Mouse (Mus musculus) spleen, postnatal 36 days (tissue): ENCODE results near the gene Stip1.
"Not testable (repeated sequence)": the region's sequence is repeated elsewhere in the genome, so short reads cannot be mapped to it uniquely, and the experiment has no call there.

Source experiments
- DNase-seq, 2 experiments: peaks; one replicate each; pipeline ENCODE4 v3.0.0; 2022; ENCODE audit warnings: low spot score in 2 of 2, mixed read lengths in 1 of 2

Gene Stip1

DNA sequence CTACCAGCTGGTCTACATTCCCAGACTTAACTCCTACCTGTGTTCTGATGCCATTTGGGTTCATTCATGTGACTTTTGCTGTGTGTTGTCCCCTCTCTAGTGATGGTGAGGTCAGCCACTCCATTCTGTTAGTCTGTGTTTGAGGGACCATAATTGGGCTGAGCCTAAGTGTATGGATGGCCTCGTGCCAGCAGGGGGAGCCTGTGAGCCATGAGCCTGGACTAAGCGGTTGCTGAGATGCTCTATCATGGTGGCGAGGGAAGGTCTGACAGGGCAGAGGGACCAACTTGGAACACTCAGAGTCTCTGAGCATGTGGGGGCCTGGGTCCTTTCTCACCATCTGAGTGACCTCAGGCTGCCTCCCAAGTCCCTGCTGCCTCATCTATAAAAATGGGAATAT lies 24.8 kb upstream of the Stip1 start:
- peak; percentile 72 to 73 for DNase-seq

DNA sequence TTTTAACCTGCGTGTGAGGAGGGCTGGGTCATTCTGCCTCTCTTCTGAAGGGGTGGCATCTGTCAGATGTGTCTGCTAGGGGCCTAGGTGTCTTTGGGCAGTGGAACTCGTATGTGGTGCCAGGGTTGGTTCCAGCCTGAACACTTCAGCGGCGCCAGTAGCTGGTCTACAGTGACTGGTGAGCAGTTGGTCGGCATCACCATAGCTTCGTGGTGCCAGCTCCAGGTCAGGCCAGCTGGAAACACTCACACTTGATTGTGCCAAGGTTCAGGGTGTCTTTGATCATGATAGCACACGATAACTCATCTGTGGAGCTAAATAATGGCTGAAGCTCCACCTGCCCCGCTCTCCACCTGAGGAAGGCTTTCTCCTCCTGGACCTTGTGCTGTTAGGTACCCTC lies 23.1 kb upstream of the Stip1 start:
- no peak for DNase-seq

DNA sequence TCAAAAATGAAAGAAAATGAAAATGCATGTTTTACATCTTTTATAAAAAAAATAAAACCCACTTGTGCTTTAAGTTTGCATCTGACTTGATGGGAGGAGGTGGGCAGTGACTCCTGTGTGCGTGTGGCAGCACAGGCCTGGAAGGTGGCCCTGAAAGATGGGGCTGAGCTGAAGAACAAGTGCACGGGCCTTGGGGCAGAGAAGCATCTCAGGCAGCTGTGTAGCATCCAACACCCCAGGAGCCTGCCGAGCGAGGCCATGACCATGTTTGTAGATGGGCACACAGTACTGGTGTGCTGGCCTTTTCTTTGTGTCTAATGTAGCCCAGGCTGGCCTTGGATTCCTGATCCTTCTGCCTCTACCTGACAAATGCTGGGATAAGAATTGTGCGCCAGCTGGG lies 22.3 kb upstream of the Stip1 start:
- no peak for DNase-seq

DNA sequence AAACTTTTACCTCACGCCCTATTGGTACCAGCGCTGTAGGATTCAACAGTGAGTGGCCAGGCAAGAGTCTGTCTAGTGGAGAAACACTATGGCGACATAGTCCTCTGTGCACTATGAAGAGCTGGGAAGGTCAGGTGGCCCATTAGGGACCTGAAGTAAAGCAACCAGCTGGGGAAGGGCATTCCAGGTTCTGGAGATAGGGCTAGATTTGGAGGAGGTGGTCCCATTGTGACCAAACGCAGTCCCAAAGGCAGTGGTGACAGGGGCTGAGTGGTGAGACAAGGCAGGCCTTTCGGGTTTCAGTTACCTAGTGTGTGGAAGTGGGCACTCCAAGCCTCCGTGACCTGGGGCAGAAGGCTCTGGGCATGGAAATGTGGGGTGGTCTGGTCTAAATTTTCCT lies 18.8 kb upstream of the Stip1 start:
- no peak for DNase-seq

DNA sequence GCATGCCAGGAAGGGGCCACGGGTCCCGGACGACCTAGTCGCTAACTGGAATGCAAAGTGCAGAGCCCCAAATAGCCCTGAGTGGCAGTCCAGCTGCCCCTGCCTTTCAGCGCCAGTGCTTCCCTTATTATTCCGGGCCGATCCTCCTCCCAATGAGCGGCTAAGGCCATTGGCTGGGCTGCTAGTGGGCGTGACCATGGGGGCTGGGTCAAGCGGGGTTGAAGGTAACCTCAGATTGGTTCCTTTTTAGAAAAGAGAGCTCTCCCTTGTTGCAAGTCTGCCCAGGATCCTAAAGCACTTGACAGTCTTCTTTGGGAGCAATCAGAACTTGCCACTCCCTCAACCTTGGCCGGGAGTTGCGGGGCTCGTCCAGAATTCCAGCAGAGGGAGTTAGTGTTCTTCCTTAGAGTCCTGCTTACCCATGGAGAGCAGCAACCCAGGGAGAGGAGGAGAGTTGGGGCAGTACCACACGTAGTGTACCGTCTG lies 18.0 kb upstream of the Stip1 start:
- peak; percentile 83 to 85 for DNase-seq

DNA sequence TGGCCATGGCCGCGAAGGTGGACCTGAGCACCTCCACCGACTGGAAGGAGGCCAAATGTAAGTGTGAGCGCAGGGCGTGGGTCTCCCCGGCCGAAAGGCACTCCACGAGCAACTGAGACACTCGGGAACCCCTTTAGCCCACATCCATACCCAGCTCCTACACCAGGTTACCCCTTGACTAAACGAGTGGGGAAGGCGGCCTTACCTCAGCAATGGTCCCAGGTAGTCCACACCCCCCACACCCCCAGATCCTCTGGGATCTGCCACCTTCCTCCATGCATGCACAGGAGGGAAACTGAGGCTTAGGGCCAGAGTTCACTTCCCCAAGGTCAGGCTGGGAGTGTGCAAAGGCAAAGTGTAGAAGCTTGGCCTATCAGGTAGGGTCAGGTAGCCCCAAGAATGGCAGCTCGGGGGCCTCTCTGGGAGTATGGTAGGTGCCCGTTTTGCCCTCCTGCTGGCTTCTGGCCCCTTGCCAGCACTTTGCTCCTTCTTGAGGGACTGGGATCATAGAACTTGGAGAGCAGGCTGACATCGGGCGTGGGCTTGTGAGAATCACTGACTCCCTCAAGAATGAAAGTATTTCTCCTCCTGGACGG lies 17.5 kb upstream of the Stip1 start:
- DNase-seq = no peak

DNA sequence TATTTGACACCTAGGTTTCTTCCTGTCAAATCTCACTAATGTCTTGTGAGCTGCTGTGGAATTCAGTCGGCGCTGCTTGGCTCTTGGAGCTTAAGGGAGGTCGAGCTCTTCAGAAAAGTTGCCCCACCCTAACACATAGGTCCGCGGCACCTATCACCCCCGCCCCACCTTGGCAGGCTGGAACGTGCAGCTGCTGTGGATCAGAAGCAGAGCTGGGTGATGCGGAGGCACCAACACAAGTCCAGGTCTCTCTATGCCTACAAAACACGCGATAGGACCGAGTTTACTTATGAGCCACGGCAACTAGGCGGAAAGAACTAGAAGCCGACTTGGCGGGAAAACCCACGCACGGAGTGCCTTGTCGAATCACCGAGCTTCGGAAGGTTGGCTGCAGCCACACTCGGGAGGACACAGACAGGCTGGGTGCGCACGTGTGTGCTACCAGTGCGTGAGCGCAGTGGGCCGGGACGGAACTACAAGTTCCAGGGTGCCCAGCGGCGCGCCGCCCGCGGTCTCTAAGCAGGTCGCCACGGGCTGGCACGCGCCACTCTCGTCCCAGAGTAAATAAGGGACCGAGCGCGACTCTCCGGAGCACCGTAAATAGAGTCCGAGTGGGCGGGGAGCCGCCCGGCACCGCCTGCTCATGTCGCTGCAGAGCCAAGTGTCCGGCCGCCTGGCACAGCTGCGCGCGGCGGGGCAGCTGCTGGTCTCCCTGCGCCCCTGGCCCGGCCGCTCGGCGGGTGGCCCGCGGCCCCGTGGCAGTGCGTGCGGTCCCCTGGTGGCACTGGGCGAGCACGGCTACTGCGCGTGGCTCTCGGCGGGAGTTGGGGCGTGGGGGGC lies 16.7 kb upstream of the Stip1 start, which contains the start of gene Macrod1:
Gene Macrod1, plus strand, starts transcription at position 563 of the 840 bp plus-strand sequence.
- DNase-seq = peak; percentile 69 to 71

DNA sequence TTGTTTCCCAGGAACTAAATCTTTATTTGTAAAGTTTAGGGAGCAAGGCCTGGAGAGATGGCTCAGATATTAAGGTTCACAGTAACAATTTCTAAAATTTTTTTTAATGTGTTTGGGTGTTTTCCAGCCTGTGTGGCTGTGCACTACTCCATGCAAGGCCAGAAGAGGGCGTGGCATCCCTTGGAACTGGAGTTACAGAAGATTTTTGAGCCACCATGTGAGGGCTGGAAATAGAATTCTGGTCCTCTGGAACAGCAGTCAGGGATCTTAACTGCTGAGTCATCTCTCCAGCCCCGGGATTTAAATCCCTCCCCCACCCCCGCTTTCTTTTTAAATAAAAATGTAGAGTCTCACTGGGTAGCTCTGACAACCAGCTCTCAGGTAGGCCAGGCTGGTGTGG lies 15.4 kb upstream of the Stip1 start:
- DNase-seq = no peak

DNA sequence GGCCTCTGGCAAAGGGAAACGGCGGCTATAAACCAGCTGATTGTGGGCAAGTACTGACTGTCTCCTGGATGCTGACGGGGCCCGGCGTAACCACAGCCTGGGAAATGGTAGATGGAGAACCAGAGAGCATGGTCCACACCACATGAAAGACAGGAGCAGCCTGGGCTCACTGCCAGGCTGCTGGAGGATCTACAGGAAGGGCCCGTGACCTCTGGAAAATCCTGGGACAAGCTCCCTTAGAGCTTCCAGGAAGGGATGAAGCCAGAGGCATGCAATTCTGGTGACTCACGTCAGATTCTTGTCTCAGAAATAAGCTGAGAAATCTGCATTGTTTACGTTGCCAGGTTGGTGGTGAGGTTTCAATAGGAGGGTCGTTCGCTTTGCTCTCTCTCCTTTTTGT lies 15.0 kb upstream of the Stip1 start:
- no peak for DNase-seq

DNA sequence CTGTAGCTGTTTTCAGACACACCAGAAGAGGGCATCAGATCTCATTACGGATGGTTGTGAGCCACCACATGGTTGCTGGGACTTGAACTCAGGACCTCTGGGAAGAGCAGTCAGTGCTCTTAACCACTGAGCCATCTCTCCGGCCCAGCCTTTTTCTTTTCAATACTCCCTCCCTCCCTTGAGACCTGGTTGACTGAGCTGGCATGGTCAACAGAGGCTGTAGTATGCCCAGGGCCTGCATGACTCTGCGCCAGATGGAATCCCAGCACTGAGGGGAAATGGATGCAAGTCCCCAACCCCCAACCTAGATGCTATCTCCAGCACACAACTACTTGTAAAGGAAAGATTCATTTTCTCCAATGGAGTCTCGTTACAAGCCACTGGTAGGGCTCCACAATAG lies 13.6 kb upstream of the Stip1 start:
- not testable (repeated sequence) for DNase-seq

DNA sequence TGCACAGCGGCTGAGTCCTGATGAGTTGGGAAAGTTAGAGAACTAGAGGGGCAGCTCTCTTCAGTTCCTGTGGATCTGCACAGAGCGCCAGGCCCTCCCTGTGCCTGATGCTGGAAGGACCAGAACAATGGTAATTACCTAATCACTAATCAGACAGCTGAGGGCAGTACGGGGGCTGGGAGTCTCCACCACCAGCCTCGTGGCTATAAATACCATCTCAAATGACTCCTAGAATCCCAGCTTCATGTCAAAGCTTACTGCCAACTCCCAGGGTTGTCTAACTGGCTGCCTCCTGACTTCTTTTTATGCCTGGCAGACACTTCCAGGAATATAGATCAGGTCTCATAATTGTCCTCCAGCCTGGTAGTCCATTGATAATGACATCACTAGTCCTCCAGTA lies 4.9 kb upstream of the Stip1 start:
- DNase-seq = no peak

DNA sequence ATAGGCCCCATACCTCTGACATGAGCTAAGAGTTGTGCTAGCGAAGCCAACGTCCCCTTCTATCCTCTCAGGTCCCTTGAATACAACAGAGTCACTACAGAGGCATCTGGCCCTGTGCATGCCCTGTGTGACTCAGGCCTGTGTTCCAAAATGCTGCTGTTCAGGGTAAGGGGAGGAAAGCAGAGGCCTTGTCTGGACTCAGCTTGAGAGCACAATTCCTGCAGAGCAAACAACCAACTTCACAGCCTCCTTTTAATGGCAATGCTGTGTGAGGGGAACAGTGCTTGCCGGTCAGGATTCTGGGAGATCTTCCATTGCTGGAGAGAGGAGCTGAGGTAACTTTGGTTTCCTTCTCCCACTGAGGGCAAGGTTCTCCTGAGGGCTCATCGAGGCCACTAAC lies 4.5 kb upstream of the Stip1 start:
- no peak for DNase-seq

DNA sequence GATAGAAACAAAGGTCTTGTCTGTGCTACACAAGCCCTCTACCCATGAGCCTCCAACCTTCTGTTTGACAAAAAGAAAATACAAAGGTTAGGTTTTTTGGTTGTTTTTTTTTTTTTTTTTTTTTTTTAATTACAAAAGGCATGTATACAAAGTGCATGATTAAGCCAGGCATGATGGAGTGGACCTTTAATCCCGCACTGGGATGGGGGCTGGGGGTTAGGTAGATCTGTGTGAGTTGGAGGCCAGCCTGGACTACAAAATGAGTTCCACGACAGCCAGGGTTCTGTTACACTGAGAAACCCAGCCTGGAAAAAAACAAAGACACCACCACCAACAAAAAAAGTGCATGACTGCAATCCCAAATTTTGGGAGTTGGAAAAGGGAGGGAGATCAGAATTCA lies 1.4 kb upstream of the Stip1 start:
- DNase-seq = no peak

DNA sequence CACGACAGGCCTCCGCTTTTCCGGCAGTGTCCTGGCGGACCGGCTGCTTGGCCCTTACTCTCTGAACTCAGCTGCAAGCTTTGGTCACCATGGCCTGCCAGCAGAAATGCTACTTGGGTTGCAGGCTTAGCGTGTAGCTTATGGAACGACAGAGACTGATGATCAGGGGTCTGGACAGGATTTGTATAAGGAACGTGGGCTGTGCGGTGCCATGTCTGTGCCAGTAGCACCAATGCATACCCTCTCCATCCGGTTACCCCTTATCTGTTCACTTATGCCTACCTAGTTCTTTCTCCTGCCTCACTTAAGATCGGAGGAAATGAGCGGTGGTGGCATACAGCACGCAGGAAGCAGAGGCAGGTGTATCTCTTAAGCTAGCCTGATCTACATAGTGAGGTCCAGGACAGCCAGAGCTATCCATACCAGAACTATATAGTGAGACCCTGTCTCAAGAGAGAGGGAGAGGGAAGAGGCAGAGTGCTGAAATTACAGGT lies 917 bp upstream of the Stip1 start:
- peak in 1 of 2 experiments; percentile 22 for DNase-seq

DNA sequence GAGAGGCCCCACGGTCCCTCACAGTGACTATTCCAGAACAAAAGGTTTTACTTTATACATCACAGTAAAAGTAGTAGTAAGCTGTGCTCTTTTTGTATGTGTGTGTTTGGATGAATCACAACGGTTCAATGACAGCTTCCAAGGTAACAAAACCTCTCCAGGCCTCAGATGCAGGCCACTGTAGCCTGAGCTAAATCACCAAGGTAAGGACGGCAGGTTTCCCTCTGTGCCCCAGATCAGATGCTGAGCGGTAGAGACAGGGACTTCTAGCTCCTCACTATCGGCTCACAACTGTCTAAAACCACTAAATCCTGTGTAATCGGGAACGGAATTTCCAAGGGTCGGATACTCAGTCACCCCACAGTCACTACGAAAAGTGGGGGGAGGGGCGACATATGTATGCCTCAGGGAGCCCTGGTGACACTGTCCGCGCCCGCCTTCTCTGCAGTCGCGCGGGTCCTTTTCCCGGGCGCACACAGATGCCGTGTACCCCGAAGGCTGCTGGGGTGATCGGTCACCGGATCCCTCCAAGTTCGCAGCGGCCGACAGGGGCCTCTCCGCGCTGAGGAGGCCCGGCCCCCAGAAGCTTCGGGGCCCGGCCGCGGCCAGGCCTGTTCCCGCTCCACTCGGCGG lies 563 bp downstream of the Stip1 start:
- peak; percentile 43 to 53 for DNase-seq

DNA sequence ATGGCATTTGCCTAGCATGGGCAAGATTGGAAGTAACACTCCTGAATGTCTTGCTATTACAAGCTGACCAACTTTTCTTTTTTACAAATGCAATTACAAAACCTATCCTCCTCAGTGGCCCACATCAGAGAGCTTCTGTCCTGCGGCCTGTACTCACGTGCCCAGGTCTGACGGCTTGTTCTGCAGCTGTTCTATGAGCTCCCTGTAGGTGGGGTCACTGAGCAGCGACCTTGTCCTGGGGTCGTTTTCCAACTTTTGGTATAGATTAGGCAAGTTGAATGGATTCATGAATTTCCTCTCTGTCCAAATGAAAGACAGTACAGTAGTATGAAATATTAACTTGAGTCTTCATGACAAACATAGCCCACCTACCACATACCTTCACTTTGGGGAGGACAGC lies 5.8 kb downstream of the Stip1 start:
- DNase-seq = no peak

DNA sequence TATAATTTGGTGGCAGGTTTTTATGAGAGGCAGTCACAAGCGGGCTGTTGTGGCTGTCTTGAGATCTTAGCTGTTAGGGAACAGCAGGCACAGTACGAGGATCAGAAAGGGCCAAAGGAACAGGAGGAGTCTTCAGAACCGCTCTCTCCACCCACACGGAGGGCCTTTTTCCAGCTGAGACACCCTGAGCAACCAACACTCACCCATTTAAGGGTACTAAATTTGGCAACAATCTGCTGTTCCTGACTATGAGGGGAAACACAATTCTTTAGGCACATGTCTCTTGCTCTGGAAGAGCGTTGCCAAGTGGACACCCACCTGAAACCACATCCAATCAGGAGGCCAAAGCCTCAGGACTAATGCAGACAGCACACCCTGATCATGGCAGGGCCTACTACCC lies 10.2 kb downstream of the Stip1 start:
- no peak for DNase-seq

DNA sequence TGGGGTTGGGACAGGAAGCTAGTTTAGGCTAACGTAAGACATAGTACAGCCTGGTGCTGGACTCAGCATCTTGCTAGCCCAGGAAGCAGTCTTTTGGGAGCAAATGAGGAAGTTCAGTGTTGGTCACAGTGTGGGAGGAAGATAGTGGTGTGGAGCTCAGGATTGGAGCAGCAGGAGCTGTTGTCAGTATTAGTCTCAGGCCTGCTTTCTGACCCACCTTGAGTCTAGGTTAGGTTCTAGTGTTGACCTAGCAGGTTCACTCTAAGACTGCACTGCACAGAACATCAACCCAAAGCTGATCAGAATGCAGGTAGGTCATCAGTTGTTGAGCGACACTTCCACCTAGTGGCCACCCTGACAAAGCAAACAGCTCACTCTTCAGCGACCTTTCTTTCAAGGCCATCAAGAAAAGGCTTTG lies 19.5 kb downstream of the Stip1 start:
- peak; percentile 71 to 77 for DNase-seq

DNA sequence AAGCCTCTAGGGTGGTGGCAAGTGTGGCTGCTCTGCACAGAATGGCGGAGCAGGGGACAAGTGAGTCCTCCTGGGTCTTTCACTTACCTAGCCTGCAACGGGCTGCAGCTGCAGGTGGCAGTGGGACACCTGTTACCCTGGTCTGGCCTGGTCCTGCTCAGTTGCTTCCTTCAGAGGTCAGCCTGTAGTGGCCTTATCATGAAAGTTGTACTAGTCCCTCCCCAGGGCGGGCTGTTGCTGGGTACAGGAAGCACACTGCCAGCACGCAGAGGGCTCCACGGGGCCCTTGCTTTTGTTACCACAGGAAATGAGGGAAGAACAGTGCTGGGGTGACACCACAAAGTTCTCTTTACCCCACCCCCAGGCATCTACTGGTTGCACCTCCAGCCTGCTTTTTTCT lies 20.6 kb downstream of the Stip1 start, which contains the start of gene Fermt3:
Gene Fermt3, minus strand, starts transcription at position 279 of the 400 bp plus-strand sequence.
- DNase-seq = peak; percentile 90 to 91

DNA sequence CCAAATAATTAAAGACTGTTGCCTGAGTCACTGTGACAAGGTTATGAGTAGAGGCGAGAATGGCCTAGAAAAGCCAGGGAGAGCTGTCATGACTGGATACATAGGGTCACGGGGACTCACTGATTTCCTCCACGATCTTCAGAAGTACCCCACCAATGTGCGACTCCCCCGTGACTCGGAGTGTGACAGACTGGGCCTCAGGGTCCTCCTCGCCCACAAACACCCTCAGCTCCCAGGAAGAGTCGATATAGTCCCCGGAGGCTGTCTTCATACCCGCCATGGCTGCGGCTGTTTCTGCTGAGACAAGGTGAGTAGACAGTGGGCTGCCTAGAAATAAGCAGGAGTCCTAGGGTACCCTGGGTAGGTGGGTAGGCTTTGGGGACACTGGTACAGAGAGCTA lies 21.2 kb downstream of the Stip1 start:
- no peak for DNase-seq

DNA sequence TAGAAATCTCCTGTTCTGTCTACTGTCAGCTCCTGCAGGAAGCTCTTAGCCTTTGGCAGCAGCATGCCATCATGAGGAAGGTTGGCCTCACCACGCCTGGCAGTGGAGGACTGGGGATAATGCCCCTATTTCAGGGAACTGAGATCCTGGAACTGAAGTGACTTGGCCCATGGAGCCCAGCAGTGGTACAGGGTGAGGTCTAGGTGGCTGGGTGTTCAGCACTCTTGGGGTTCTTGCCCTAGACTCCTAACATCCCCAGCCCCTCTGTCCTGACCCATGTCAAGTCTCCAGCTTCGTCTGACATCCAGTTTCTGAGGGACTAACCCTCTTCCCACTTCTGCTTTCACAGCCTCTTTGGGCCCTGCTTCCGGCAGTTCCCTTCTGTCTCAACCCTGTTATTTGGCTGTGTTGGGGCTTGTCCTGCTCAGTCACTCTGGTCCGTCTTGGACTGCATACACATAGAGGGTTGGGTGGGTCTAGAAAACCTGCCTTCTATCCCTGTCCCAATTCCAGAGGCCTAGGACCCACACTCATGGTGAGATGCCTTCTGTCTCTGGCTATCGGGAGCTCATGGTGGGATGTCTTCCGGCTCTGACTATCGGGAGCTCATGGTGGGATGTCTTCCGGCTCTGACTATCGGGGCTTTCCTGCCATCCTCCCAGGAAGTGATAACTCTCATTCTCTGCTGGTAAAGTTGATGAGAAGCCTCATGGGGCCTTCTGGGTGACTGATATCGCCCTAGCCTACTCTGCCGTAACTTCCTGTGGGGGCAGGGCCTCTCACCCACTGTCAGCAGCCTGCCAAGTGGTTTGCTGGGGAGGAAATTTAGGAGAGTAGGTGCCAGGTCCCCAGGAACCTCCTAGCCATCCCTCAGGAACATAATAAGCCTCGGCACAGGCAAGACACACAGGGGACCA lies 22.0 kb downstream of the Stip1 start:
- peak; percentile 79 to 80 for DNase-seq
